Mouse (Mus musculus) embryonic facial prominence, embryonic 12.5 days (tissue): ENCODE results near the gene D130052B06Rik. TPM values are rescaled to one million over a fixed set of nuclear protein-coding genes. Genes with fewer than 3 reads are reported as not detected.

Experiments
- ATAC-seq: fragments of 200-750 bp; cut with Nextera tagmentation; 2 replicates; pipeline ENCODE4 v1.8.0; 2017; ENCODE audit not compliant: insufficient number of reproducible peaks, insufficient read depth, low FRiP score, low TSS enrichment
- H3K27ac ChIP-seq: fragments of 300-500 bp; sonication (generic); 2 replicates; pipeline ENCODE4 v1.5.1; 2016; ENCODE audit warnings: mild to moderate bottlenecking
- H3K27me3 ChIP-seq: fragments of 300-500 bp; sonication (generic); 2 replicates; pipeline ENCODE4 v1.6.1; 2016; ENCODE audit warnings: mild to moderate bottlenecking, moderate library complexity
- H3K36me3 ChIP-seq: fragments of 300-500 bp; sonication (generic); 2 replicates; pipeline ENCODE4 v1.6.1; 2016; ENCODE audit warnings: mild to moderate bottlenecking
- H3K4me1 ChIP-seq: fragments of 300-500 bp; sonication (generic); 2 replicates; pipeline ENCODE4 v1.6.1; 2016
- H3K4me2 ChIP-seq: fragments of 300-500 bp; sonication (generic); replicated peaks from 2 replicates; pipeline ENCODE4 v1.6.1; 2016; ENCODE audit warnings: mild to moderate bottlenecking, moderate library complexity
- H3K4me3 ChIP-seq: fragments of 300-500 bp; sonication (generic); 2 replicates; pipeline ENCODE4 v1.5.1; 2016; ENCODE audit warnings: mild to moderate bottlenecking
- H3K9ac ChIP-seq: fragments of 300-500 bp; sonication (generic); 2 replicates; pipeline ENCODE4 v1.6.1; 2016; ENCODE audit warnings: mild to moderate bottlenecking, moderate library complexity
- H3K9me3 ChIP-seq: fragments of 300-500 bp; sonication (generic); 2 replicates; pipeline ENCODE4 v1.6.1; 2016; ENCODE audit warnings: mild to moderate bottlenecking, moderate library complexity
- WGBS: fragments of 180-500 bp; shearing (Covaris S2); methylation state at CpG from one replicate; pipeline ENCODE4 v1.1.7; 2016; 5-methylcytosine and 5-hydroxymethylcytosine counted together
- polyA plus RNA-seq: library from polyadenylated mRNA; unstranded; fragments of >200 nt; fragmentation: Nextera tagmentation; extraction: Ambion mirVana; gene quantifications from 2 replicates; pipeline ENCODE4 v1.2.1, GENCODE M21; 2016

Gene D130052B06Rik
- polyA plus RNA-seq, 1 experiment from 2014 or later: 0.56 TPM

DNA sequence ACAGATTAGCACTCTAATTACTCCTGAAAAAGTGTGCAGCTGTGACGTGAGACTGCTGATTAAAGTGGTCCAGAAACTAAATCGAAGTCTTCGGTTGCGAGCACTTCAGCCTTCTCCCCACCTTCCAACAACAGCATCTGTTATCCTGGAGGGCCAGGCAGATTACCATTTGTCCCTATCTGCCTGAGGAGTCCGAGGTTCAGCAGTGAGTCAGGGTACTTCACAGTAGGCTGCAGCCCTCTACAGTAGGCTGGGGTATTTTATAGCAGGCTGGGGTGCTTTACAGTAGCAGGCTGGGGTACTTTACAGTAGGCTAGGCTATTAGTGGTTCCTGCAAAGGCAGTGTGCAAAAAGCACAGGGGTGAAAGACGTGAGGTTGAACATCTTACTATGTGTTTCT is 69.3 kb downstream of the D130052B06Rik start:
- H3K9ac ChIP-seq: no peak overlapping the region
- H3K36me3 ChIP-seq: no peaks in the 10 kb centered on the region
- 74% methylated on average over 6 of the region's 6 CpGs for WGBS
- no peak overlapping the region for H3K4me3 ChIP-seq
- H3K4me2 ChIP-seq: no peak overlapping the region
- H3K4me1 ChIP-seq: no peaks in the 10 kb centered on the region
- no peaks in the 10 kb centered on the region for H3K27me3 ChIP-seq
- H3K27ac ChIP-seq: no peak overlapping the region
- no peaks in the 10 kb centered on the region for H3K9me3 ChIP-seq
- no peak for ATAC-seq

DNA sequence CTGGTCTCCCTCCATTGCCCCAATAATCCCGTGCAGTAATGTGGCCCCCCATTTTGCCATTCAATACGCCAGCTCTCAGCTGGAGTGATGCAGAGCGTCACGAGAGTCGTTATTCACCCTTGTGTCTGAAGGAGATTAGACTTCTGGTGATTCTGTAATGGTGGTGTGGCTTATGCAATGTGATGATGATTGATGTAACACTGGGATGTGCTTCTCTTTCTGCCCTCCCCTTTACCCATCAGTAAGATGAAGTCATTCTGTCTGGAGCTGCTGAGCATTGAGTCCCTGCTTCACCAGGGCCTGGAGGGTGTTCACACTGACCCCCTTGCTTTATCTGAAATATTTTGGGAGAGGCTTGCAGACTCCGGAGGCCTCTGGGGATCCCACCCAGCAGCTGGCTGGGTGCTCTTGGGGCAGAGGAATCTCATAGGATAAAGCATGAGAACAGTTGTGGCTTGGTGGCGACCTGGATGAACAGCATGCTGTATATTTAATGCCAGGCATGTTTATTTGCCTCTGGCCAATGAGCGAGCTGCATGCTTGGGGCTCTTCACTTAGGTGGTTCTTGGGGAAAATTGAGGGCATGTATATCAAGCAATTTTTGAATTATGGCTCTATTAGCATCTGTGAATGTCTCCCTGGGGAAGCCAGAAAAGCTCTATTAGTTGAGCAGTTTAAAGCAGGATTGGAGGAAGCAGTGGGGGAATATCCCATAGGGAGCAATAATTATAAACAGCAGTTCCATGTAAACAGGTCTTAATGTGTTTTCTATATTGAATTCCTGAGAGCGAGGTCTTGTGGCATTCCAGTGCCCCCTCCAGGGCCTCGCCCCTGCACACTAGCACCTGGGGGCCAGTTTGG is 71.2 kb downstream of the D130052B06Rik start:
- H3K4me1 ChIP-seq: no peaks in the 10 kb centered on the region
- no peak overlapping the region for H3K4me2 ChIP-seq
- no peak overlapping the region for H3K27ac ChIP-seq
- no peaks in the 10 kb centered on the region for H3K27me3 ChIP-seq
- no peak for ATAC-seq
- 66% methylated on average over 10 of the region's 10 CpGs for WGBS
- H3K9ac ChIP-seq: no peak overlapping the region
- no peak overlapping the region for H3K4me3 ChIP-seq
- H3K36me3 ChIP-seq: no peaks in the 10 kb centered on the region
- no peaks in the 10 kb centered on the region for H3K9me3 ChIP-seq

Other genes starting within 250 kb of the D130052B06Rik start
- gene Ranbp17, start 85.6 kb upstream of the D130052B06Rik start, polyA plus RNA-seq: 8.6 and 9.3 TPM in 2 replicates
- gene Gabrp, start 20.3 kb upstream of the D130052B06Rik start, polyA plus RNA-seq: 4.2 and 6.4 TPM in 2 replicates